Mouse (Mus musculus) mouse embryonic stem cell (cell line): Measurements from ENCODE around the gene Tpp2.
"Not testable (repeated sequence)": the region's sequence is repeated elsewhere in the genome, so short reads cannot be mapped to it uniquely, and the experiment has no call there.

ENCODE experiments used
- in situ Hi-C, 2 experiments: fragments of 300-500 bp; cut with MboI; formaldehyde crosslinking; loops; 1 replicate in 1 of 2; 3 replicates in 1 of 2; pipeline ENCODE4 v1.14.3; 2019 to 2020; ENCODE audit warnings: low sequenced_read_pairs in 2 of 2, low pct_unique_long_range_greater_than_20kb in 1 of 2, mixed read lengths in 1 of 2; ENCODE audit not compliant: unreplicated experiment in 1 of 2

The Tpp2 gene

GRCm38 (mm10) chr1:43996914-43997589 lies 63.6 kb downstream of the Tpp2 start:
- in situ Hi-C loops = loop anchor here (25.0 kb wide), 1 partner anchor 1815 kb away; no protein-coding TSS in a partner anchor

- in situ Hi-C loops = no loop called here
Measured at GRCm38 (mm10) chr1:44004513-44004912, 71.1 kb downstream of the Tpp2 start.

GRCm38 (mm10) chr1:44015556-44015955 lies 82.1 kb downstream of the Tpp2 start:
- in situ Hi-C loops = no loop called here

- in situ Hi-C loops = no loop called here
Measured at GRCm38 (mm10) chr1:44019934-44020333, 86.5 kb downstream of the Tpp2 start, which contains the start of gene Mettl21c. Gene Mettl21c (minus strand): TSS chr1:44020034.

- in situ Hi-C loops = no loop called here
Measured at GRCm38 (mm10) chr1:44022656-44023055, 89.2 kb downstream of the Tpp2 start.

- in situ Hi-C loops = no loop called here
Measured at GRCm38 (mm10) chr1:44027651-44028050, 94.2 kb downstream of the Tpp2 start.

GRCm38 (mm10) chr1:44032213-44032612 lies 98.8 kb downstream of the Tpp2 start:
- in situ Hi-C loops = no loop called here

- in situ Hi-C loops = no loop called here
Measured at GRCm38 (mm10) chr1:44032948-44033347, 99.5 kb downstream of the Tpp2 start.

GRCm38 (mm10) chr1:44041797-44042554 lies 108.5 kb downstream of the Tpp2 start:
- in situ Hi-C loops = no loop called here

GRCm38 (mm10) chr1:44042555-44042915 lies 109.1 kb downstream of the Tpp2 start:
- in situ Hi-C loops = no loop called here

GRCm38 (mm10) chr1:44045689-44046088 lies 112.2 kb downstream of the Tpp2 start:
- in situ Hi-C loops = not testable (repeated sequence)

- in situ Hi-C loops = no loop called here
Measured at GRCm38 (mm10) chr1:44046556-44046955, 113.1 kb downstream of the Tpp2 start.
